Mouse (Mus musculus): ENCODE results near the gene Tgif2. TPM values are rescaled to one million over a fixed set of nuclear protein-coding genes. Genes with fewer than 3 reads are reported as not detected.
"Not testable (repeated sequence)": the region's sequence is repeated elsewhere in the genome, so short reads cannot be mapped to it uniquely, and the experiment has no call there.

Tgif2 gene
- total RNA-seq (2014; rRNA removed) (0.28 and 0.67 TPM in 2 replicates), polyA plus RNA-seq (2012; rRNA removed) (0.65 and 0.77 TPM in 2 replicates)

- Histone ChIP-seq H3K36me3 (ENCODE audit: control insufficient read depth, insufficient read depth, low read length) (no peaks in the 10 kb centered on the region), H3K79me2 (ENCODE audit: control insufficient read depth, insufficient read depth, low read length) (no peaks in the 10 kb centered on the region), H3K4me1 (ENCODE audit: control insufficient read depth, insufficient read depth, low read length) (peaks cover 2% of the 10 kb centered on the region), H3K9ac (ENCODE audit: low read depth, low read length) (peak within 1 kb of the TSS; percentile 67), H3K4me3 (ENCODE audit: insufficient read depth, low read depth, low read length) (peak within 1 kb of the TSS; percentile 54), H3K27ac (replicated peaks; ENCODE audit: insufficient read depth, low read depth, low read length) (no peak within 1 kb of the TSS), H3K27me3 (ENCODE audit: control insufficient read depth, insufficient read depth, low read length) (peaks cover 11% of the 10 kb centered on the region)
- 15% methylated on average over 58 of the region's 61 CpGs for WGBS
- no peak for DNase-seq (ENCODE audit: extremely low read depth, low read depth, low spot score)
- TF ChIP-seq CTCF (IDR thresholded peaks at IDR 0.05; ENCODE audit: low read depth, low read length) (no peak), POLR2A (IDR thresholded peaks at IDR 0.05; ENCODE audit: extremely low read depth, insufficient read depth, low read length) (no peak)
Measured at GRCm38 (mm10) chr2:156839319-156840191, at the start of gene Tgif2. Gene Tgif2, plus strand, starts transcription at chr2:156840007.

GRCm38 (mm10) chr2:156798516-156798915 lies 41.3 kb upstream of the Tgif2 start:
- Histone ChIP-seq H3K9ac (ENCODE audit: low read depth, low read length) (no peak overlapping the region), H3K79me2 (ENCODE audit: control insufficient read depth, insufficient read depth, low read length) (no peaks in the 10 kb centered on the region), H3K36me3 (ENCODE audit: control insufficient read depth, insufficient read depth, low read length) (no peaks in the 10 kb centered on the region), H3K4me3 (ENCODE audit: insufficient read depth, low read depth, low read length) (no peak overlapping the region), H3K4me1 (ENCODE audit: control insufficient read depth, insufficient read depth, low read length) (no peaks in the 10 kb centered on the region), H3K27me3 (ENCODE audit: control insufficient read depth, insufficient read depth, low read length) (no peaks in the 10 kb centered on the region), H3K27ac (replicated peaks; ENCODE audit: insufficient read depth, low read depth, low read length) (no peak overlapping the region)
- DNase-seq (ENCODE audit: extremely low read depth, low read depth, low spot score): no peak
- 77% methylated on average over 1 of the region's 1 CpGs for WGBS
- TF ChIP-seq CTCF (IDR thresholded peaks at IDR 0.05; ENCODE audit: low read depth, low read length) (no peak), POLR2A (IDR thresholded peaks at IDR 0.05; ENCODE audit: extremely low read depth, insufficient read depth, low read length) (no peak)

DNA sequence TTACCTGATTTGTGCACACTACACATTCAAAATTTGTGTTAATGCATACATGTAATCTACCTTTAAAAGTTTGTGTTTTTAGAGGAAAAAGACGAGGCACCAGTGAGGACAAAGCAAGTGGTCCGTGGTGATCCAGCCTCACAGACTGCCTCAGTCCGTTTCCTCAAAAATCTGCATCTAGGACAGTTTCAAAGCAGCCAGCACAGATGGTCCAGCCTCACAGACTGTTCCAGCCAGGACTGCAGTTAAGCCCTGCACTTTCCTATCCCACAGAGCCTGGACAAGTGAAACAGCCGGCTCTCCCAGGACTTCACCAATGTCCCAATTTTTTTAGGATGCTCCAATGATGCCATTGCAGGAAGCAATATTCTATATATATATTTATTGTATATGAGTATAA lies 38.8 kb upstream of the Tgif2 start:
- no peak overlapping the region for H3K27ac ChIP-seq (replicated peaks; ENCODE audit: insufficient read depth, low read depth, low read length)
- H3K4me3 ChIP-seq (ENCODE audit: insufficient read depth, low read depth, low read length): no peak overlapping the region
- WGBS: 82% methylated on average over 4 of the region's 4 CpGs
- H3K9ac ChIP-seq (ENCODE audit: low read depth, low read length): no peak overlapping the region
- H3K36me3 ChIP-seq (ENCODE audit: control insufficient read depth, insufficient read depth, low read length): no peaks in the 10 kb centered on the region
- TF ChIP-seq POLR2A (IDR thresholded peaks at IDR 0.05; ENCODE audit: extremely low read depth, insufficient read depth, low read length) (no peak), CTCF (IDR thresholded peaks at IDR 0.05; ENCODE audit: low read depth, low read length) (no peak)
- H3K27me3 ChIP-seq (ENCODE audit: control insufficient read depth, insufficient read depth, low read length): no peaks in the 10 kb centered on the region
- no peak for DNase-seq (ENCODE audit: extremely low read depth, low read depth, low spot score)
- H3K4me1 ChIP-seq (ENCODE audit: control insufficient read depth, insufficient read depth, low read length): no peaks in the 10 kb centered on the region
- no peaks in the 10 kb centered on the region for H3K79me2 ChIP-seq (ENCODE audit: control insufficient read depth, insufficient read depth, low read length)

- H3K4me3 ChIP-seq (ENCODE audit: insufficient read depth, low read depth, low read length); H3K4me1 ChIP-seq (ENCODE audit: control insufficient read depth, insufficient read depth, low read length); DNase-seq (ENCODE audit: extremely low read depth, low read depth, low spot score); H3K27ac ChIP-seq (replicated peaks; ENCODE audit: insufficient read depth, low read depth, low read length); H3K79me2 ChIP-seq (ENCODE audit: control insufficient read depth, insufficient read depth, low read length); H3K9ac ChIP-seq (ENCODE audit: low read depth, low read length); H3K36me3 ChIP-seq (ENCODE audit: control insufficient read depth, insufficient read depth, low read length); H3K27me3 ChIP-seq (ENCODE audit: control insufficient read depth, insufficient read depth, low read length): not testable (repeated sequence)
- WGBS: 44% methylated on average over 9 of the region's 9 CpGs
Measured at GRCm38 (mm10) chr2:156802116-156802515, 37.7 kb upstream of the Tgif2 start.

GRCm38 (mm10) chr2:156803698-156804372 lies 36.0 kb upstream of the Tgif2 start:
- Histone ChIP-seq H3K4me3 (ENCODE audit: insufficient read depth, low read depth, low read length) (no peak overlapping the region), H3K36me3 (ENCODE audit: control insufficient read depth, insufficient read depth, low read length) (no peaks in the 10 kb centered on the region), H3K4me1 (ENCODE audit: control insufficient read depth, insufficient read depth, low read length) (no peaks in the 10 kb centered on the region), H3K9ac (ENCODE audit: low read depth, low read length) (no peak overlapping the region), H3K79me2 (ENCODE audit: control insufficient read depth, insufficient read depth, low read length) (no peaks in the 10 kb centered on the region), H3K27me3 (ENCODE audit: control insufficient read depth, insufficient read depth, low read length) (no peaks in the 10 kb centered on the region), H3K27ac (replicated peaks; ENCODE audit: insufficient read depth, low read depth, low read length) (no peak overlapping the region)
- TF ChIP-seq CTCF (IDR thresholded peaks at IDR 0.05; ENCODE audit: low read depth, low read length): no peak
- TF ChIP-seq POLR2A (IDR thresholded peaks at IDR 0.05; ENCODE audit: extremely low read depth, insufficient read depth, low read length): no peak
- no peak for DNase-seq (ENCODE audit: extremely low read depth, low read depth, low spot score)
- WGBS: 67% methylated on average over 4 of the region's 4 CpGs

GRCm38 (mm10) chr2:156804589-156804988 lies 35.2 kb upstream of the Tgif2 start:
- 94% methylated on average over 4 of the region's 4 CpGs for WGBS
- Histone ChIP-seq H3K27me3 (ENCODE audit: control insufficient read depth, insufficient read depth, low read length) (no peaks in the 10 kb centered on the region), H3K9ac (ENCODE audit: low read depth, low read length) (no peak overlapping the region), H3K27ac (replicated peaks; ENCODE audit: insufficient read depth, low read depth, low read length) (no peak overlapping the region), H3K4me3 (ENCODE audit: insufficient read depth, low read depth, low read length) (no peak overlapping the region), H3K4me1 (ENCODE audit: control insufficient read depth, insufficient read depth, low read length) (no peaks in the 10 kb centered on the region), H3K36me3 (ENCODE audit: control insufficient read depth, insufficient read depth, low read length) (no peaks in the 10 kb centered on the region), H3K79me2 (ENCODE audit: control insufficient read depth, insufficient read depth, low read length) (no peaks in the 10 kb centered on the region)
- DNase-seq (ENCODE audit: extremely low read depth, low read depth, low spot score): no peak
- TF ChIP-seq CTCF (IDR thresholded peaks at IDR 0.05; ENCODE audit: low read depth, low read length): no peak
- TF ChIP-seq POLR2A (IDR thresholded peaks at IDR 0.05; ENCODE audit: extremely low read depth, insufficient read depth, low read length): no peak
